Mouse (Mus musculus) CH12.LX (cell line): ENCODE data around the gene Rfc4.

ENCODE experiments used
- CHD1 ChIP-seq: IDR thresholded peaks from 2 replicates; pipeline ENCODE4 v1.6.1; 2012; ENCODE audit warnings: low read depth, low read length, improper control_type of control experiment, inconsistent platforms
- CTCF ChIP-seq, 2 experiments: IDR thresholded peaks in 1 of 2; conservative IDR thresholded peaks in 1 of 2; 2 replicates each; pipeline ENCODE4 v1.5.1; 2011 to 2012; ENCODE audit warnings: low read depth in 2 of 2, low read length in 2 of 2, improper control_type of control experiment in 1 of 2, inconsistent platforms in 1 of 2, mild to moderate bottlenecking in 1 of 2, moderate library complexity in 1 of 2
- EP300 ChIP-seq: IDR thresholded peaks from 2 replicates; pipeline ENCODE4 v1.6.1; 2011; ENCODE audit warnings: low read length, improper control_type of control experiment
- HCFC1 ChIP-seq: IDR thresholded peaks from 2 replicates; pipeline ENCODE4 v1.6.1; 2012; ENCODE audit warnings: low read depth, mild to moderate bottlenecking, inconsistent platforms, low read length, improper control_type of control experiment
- MAX ChIP-seq: IDR thresholded peaks from 2 replicates; pipeline ENCODE4 v1.6.1; 2011; ENCODE audit warnings: low read length, improper control_type of control experiment
- POLR2A ChIP-seq: IDR thresholded peaks from 2 replicates; pipeline ENCODE4 v1.6.1; 2011; ENCODE audit warnings: low read depth, mild to moderate bottlenecking, improper control_type of control experiment, low read length
- ZC3H11A ChIP-seq: IDR thresholded peaks from 2 replicates; pipeline ENCODE4 v1.6.1; 2012; ENCODE audit warnings: low read depth, mild to moderate bottlenecking, inconsistent platforms, low read length, improper control_type of control experiment
- ZMIZ1 ChIP-seq: IDR thresholded peaks from 2 replicates; pipeline ENCODE4 v1.6.1; 2012; ENCODE audit warnings: low read depth, mild to moderate bottlenecking, inconsistent platforms, low read length, improper control_type of control experiment

DNA sequence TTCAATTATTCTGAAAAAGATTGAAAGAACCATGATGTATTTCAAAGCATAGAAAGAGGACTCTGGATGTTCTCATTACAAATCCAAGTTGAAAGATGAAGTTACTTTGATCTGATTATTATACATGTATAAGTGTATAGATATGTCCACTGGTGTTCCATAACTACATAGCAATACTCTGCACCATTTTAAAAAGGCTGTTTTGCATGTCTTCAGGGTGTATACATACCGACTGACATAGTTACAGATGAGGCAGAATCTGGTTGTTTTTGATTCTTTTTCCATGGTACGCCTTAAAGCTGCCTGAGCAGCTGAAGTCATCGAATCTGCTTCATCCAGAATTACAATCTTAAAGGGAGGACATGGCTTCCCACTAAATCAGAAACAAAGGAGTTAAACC lies 12.1 kb downstream of the Rfc4 start:
- TF ChIP-seq POLR2A (no peak), HCFC1 (no peak), CHD1 (no peak), MAX (no peak), EP300 (no peak), CTCF (conservative IDR thresholded peaks at IDR 0.05 in 1 of 2, IDR thresholded peaks at IDR 0.05 in 1 of 2; ENCODE audit: low read depth in 2 of 2, low read length in 2 of 2) (no peak), ZMIZ1 (no peak), ZC3H11A (no peak)
